Mouse (Mus musculus) midbrain, embryonic 15.5 days (tissue): ENCODE results near the gene Upf3b. TPM values are rescaled to one million over a fixed set of nuclear protein-coding genes. Genes with fewer than 3 reads are reported as not detected.
"Not testable (repeated sequence)": the region's sequence is repeated elsewhere in the genome, so short reads cannot be mapped to it uniquely, and the experiment has no call there.

Experiments
- ATAC-seq: fragments of 200-750 bp; cut with Nextera tagmentation; replicated peaks from 2 replicates; pipeline ENCODE4 v1.8.0; 2017; ENCODE audit warnings: moderate TSS enrichment
- H3K27ac ChIP-seq: fragments of 300-500 bp; sonication (generic); 2 replicates; pipeline ENCODE4 v1.5.1; 2015; ENCODE audit warnings: mild to moderate bottlenecking, inconsistent platforms
- H3K27me3 ChIP-seq: fragments of 300-500 bp; sonication (generic); replicated peaks from 2 replicates; pipeline ENCODE4 v1.6.1; 2015; ENCODE audit warnings: inconsistent platforms
- H3K36me3 ChIP-seq: fragments of 300-500 bp; sonication (generic); replicated peaks from 2 replicates; pipeline ENCODE4 v1.6.1; 2015; ENCODE audit warnings: inconsistent platforms
- H3K4me1 ChIP-seq: fragments of 300-500 bp; sonication (generic); 2 replicates; pipeline ENCODE4 v1.6.1; 2015; ENCODE audit warnings: inconsistent platforms
- H3K4me2 ChIP-seq: fragments of 300-500 bp; sonication (generic); 2 replicates; pipeline ENCODE4 v1.6.1; 2015; ENCODE audit warnings: inconsistent platforms, mild to moderate bottlenecking, moderate library complexity
- H3K4me3 ChIP-seq: fragments of 300-500 bp; sonication (generic); 2 replicates; pipeline ENCODE4 v1.5.1; 2015; ENCODE audit warnings: mild to moderate bottlenecking, inconsistent platforms
- H3K9ac ChIP-seq: fragments of 300-500 bp; sonication (generic); 2 replicates; pipeline ENCODE4 v1.6.1; 2015; ENCODE audit warnings: mild to moderate bottlenecking, inconsistent platforms
- H3K9me3 ChIP-seq: fragments of 300-500 bp; sonication (generic); 2 replicates; pipeline ENCODE4 v1.6.1; 2016; ENCODE audit warnings: inconsistent platforms
- WGBS: fragments of 180-500 bp; shearing (Covaris S2); methylation state at CpG from one replicate; pipeline ENCODE4 v1.1.7; 2015; ENCODE audit warnings: mixed read lengths; 5-methylcytosine and 5-hydroxymethylcytosine counted together
- polyA plus RNA-seq: library from polyadenylated mRNA; unstranded; fragments of >200 nt; fragmentation: Nextera tagmentation; extraction: Ambion mirVana; gene quantifications from 2 replicates; pipeline ENCODE4 v1.2.1, GENCODE M21; 2015

Upf3b gene
- polyA plus RNA-seq = 33.0 and 36.2 TPM in 2 replicates

GRCm38 (mm10) chrX:37110193-37110880 is at the start of gene Upf3b:
TSS of gene Upf3b (minus strand) at chrX:37110322.
- Histone ChIP-seq H3K9me3 (no peaks in the 10 kb centered on the region), H3K36me3 (no peaks in the 10 kb centered on the region), H3K4me2 (peak within 1 kb of the TSS; percentile 54), H3K27me3 (no peaks in the 10 kb centered on the region), H3K4me3 (peak within 1 kb of the TSS; percentile 53), H3K9ac (peak within 1 kb of the TSS; percentile 56), H3K4me1 (peaks cover 3% of the 10 kb centered on the region; the same call in 1 of the 2 replicates), H3K27ac (peak within 1 kb of the TSS; percentile 86)
- peak; percentile 98 for ATAC-seq
- 14% methylated on average over 30 of the region's 30 CpGs for WGBS

GRCm38 (mm10) chrX:37157839-37158238 is 47.7 kb upstream of the Upf3b start:
- H3K4me1 ChIP-seq = no peaks in the 10 kb centered on the region
- H3K36me3 ChIP-seq = no peaks in the 10 kb centered on the region
- 58% methylated on average over 4 of the region's 4 CpGs for WGBS
- H3K9me3 ChIP-seq = no peaks in the 10 kb centered on the region
- no peak overlapping the region for H3K4me3 ChIP-seq
- no peak overlapping the region for H3K4me2 ChIP-seq
- ATAC-seq = no peak
- no peak overlapping the region for H3K9ac ChIP-seq
- H3K27me3 ChIP-seq = no peaks in the 10 kb centered on the region
- H3K27ac ChIP-seq = no peak overlapping the region

GRCm38 (mm10) chrX:37144954-37145353 is 34.8 kb upstream of the Upf3b start:
- Histone ChIP-seq H3K27me3 (no peaks in the 10 kb centered on the region), H3K27ac (no peak overlapping the region), H3K9ac (no peak overlapping the region), H3K4me2 (no peak overlapping the region), H3K36me3 (no peaks in the 10 kb centered on the region), H3K9me3 (no peaks in the 10 kb centered on the region), H3K4me1 (no peaks in the 10 kb centered on the region), H3K4me3 (no peak overlapping the region)
- ATAC-seq = no peak
- 78% methylated on average over 2 of the region's 2 CpGs for WGBS

- not testable (repeated sequence) for H3K4me3 ChIP-seq, H3K36me3 ChIP-seq, ATAC-seq, H3K27me3 ChIP-seq, H3K27ac ChIP-seq, H3K4me2 ChIP-seq, H3K9me3 ChIP-seq, H3K4me1 ChIP-seq, H3K9ac ChIP-seq
- 40% methylated on average over 2 of the region's 4 CpGs for WGBS
These were observed 34.4 kb upstream of the Upf3b start for GRCm38 (mm10) chrX:37144498-37144897.

GRCm38 (mm10) chrX:37141732-37142131 is 31.6 kb upstream of the Upf3b start:
- Histone ChIP-seq H3K4me1 (no peaks in the 10 kb centered on the region), H3K9ac (no peak overlapping the region), H3K9me3 (no peaks in the 10 kb centered on the region), H3K4me2 (no peak overlapping the region), H3K27ac (no peak overlapping the region), H3K36me3 (0 out of 2 replicates have a peak, but pooled peaks cover 2% of the 10 kb centered on the region), H3K27me3 (no peaks in the 10 kb centered on the region), H3K4me3 (no peak overlapping the region)
- no peak for ATAC-seq
- 81% methylated on average over 3 of the region's 3 CpGs for WGBS

GRCm38 (mm10) chrX:37126671-37127358 is 16.7 kb upstream of the Upf3b start, which contains the start of gene Nkap:
TSS of gene Nkap (plus strand) at chrX:37126795.
- peaks cover 13% of the 10 kb centered on the region for H3K4me1 ChIP-seq
- no peaks in the 10 kb centered on the region for H3K27me3 ChIP-seq
- H3K9me3 ChIP-seq = no peaks in the 10 kb centered on the region
- peak within 1 kb of the TSS; percentile 56 for H3K4me2 ChIP-seq
- H3K36me3 ChIP-seq = no peaks in the 10 kb centered on the region
- peak within 1 kb of the TSS; percentile 56 for H3K4me3 ChIP-seq
- peak within 1 kb of the TSS; percentile 53 for H3K9ac ChIP-seq
- H3K27ac ChIP-seq = peak within 1 kb of the TSS; percentile 75
- WGBS = 16% methylated on average over 58 of the region's 58 CpGs
- peak; percentile 92 for ATAC-seq

GRCm38 (mm10) chrX:37125511-37125910 is 15.4 kb upstream of the Upf3b start:
- H3K36me3 ChIP-seq = no peaks in the 10 kb centered on the region
- H3K9me3 ChIP-seq = no peaks in the 10 kb centered on the region
- no peak overlapping the region for H3K4me3 ChIP-seq
- WGBS = 97% methylated on average over 7 of the region's 7 CpGs
- H3K4me1 ChIP-seq = peaks cover 13% of the 10 kb centered on the region
- H3K27me3 ChIP-seq = no peaks in the 10 kb centered on the region
- no peak overlapping the region for H3K4me2 ChIP-seq
- no peak for ATAC-seq
- H3K27ac ChIP-seq = no peak overlapping the region
- no peak overlapping the region for H3K9ac ChIP-seq

- Histone ChIP-seq H3K36me3 (no peaks in the 10 kb centered on the region), H3K4me1 (no peaks in the 10 kb centered on the region), H3K9ac (no peak overlapping the region), H3K27ac (no peak overlapping the region), H3K9me3 (no peaks in the 10 kb centered on the region), H3K4me3 (no peak overlapping the region), H3K4me2 (no peak overlapping the region), H3K27me3 (no peaks in the 10 kb centered on the region)
- 72% methylated on average over 5 of the region's 5 CpGs for WGBS
- ATAC-seq = no peak
These were observed 10.1 kb upstream of the Upf3b start for GRCm38 (mm10) chrX:37120212-37120611.

GRCm38 (mm10) chrX:37119585-37119984 is 9.5 kb upstream of the Upf3b start:
- 57% methylated on average over 3 of the region's 3 CpGs for WGBS
- H3K27me3 ChIP-seq = no peaks in the 10 kb centered on the region

GRCm38 (mm10) chrX:37117085-37117484 is 7.0 kb upstream of the Upf3b start:
- H3K4me2 ChIP-seq = no peak overlapping the region
- no peak overlapping the region for H3K27ac ChIP-seq
- no CpG with 5 or more reads among the region's 5 CpGs for WGBS
- no peak overlapping the region for H3K4me3 ChIP-seq
- H3K36me3 ChIP-seq = no peaks in the 10 kb centered on the region
- no peak for ATAC-seq
- no peaks in the 10 kb centered on the region for H3K4me1 ChIP-seq
- H3K27me3 ChIP-seq = no peaks in the 10 kb centered on the region
- no peaks in the 10 kb centered on the region for H3K9me3 ChIP-seq
- H3K9ac ChIP-seq = no peak overlapping the region

More at GRCm38 (mm10) chrX:37119585-37119984, 9.5 kb upstream of the Upf3b start:
- Histone ChIP-seq H3K27ac (no peak overlapping the region), H3K36me3 (no peaks in the 10 kb centered on the region), H3K9me3 (no peaks in the 10 kb centered on the region), H3K4me3 (no peak overlapping the region), H3K4me2 (no peak overlapping the region), H3K4me1 (no peaks in the 10 kb centered on the region), H3K9ac (no peak overlapping the region)
- ATAC-seq = no peak

- Histone ChIP-seq H3K4me2 (peak overlapping the region; percentile 15; the same call in 1 of the 2 replicates), H3K27me3 (no peaks in the 10 kb centered on the region), H3K4me3 (0 out of 2 replicates have a peak overlapping the region, but pooled peaks have one; percentile 53), H3K27ac (no peak overlapping the region), H3K9ac (no peak overlapping the region), H3K9me3 (no peaks in the 10 kb centered on the region), H3K4me1 (peaks cover 3% of the 10 kb centered on the region; the same call in 1 of the 2 replicates), H3K36me3 (no peaks in the 10 kb centered on the region)
- ATAC-seq = no peak
- WGBS = 72% methylated on average over 4 of the region's 4 CpGs
These were observed 715 bp upstream of the Upf3b start for GRCm38 (mm10) chrX:37110881-37111193.

GRCm38 (mm10) chrX:37109526-37110192 is 463 bp downstream of the Upf3b start:
- Histone ChIP-seq H3K27ac (peak overlapping the region; percentile 86), H3K27me3 (no peaks in the 10 kb centered on the region), H3K9ac (peak overlapping the region; percentile 56), H3K9me3 (no peaks in the 10 kb centered on the region), H3K4me1 (peaks cover 3% of the 10 kb centered on the region; the same call in 1 of the 2 replicates), H3K4me3 (peak overlapping the region; percentile 53), H3K36me3 (no peaks in the 10 kb centered on the region), H3K4me2 (peak overlapping the region; percentile 54)
- 20% methylated on average over 27 of the region's 27 CpGs for WGBS
- ATAC-seq = peak; percentile 85
